Mouse (Mus musculus) ovary, postnatal 14 days (tissue): Measurements from ENCODE around the gene Olfr248.
"Not testable (repeated sequence)": the region's sequence is repeated elsewhere in the genome, so short reads cannot be mapped to it uniquely, and the experiment has no call there.

Experiments used
- DNase-seq: peaks from one replicate; pipeline ENCODE4 v3.0.0; 2022; ENCODE audit warnings: low spot score

The Olfr248 gene

GRCm38 (mm10) chr1:174390746-174391145 is at the start of gene Olfr248:
Gene Olfr248, plus strand, starts transcription at chr1:174391046.
- DNase-seq: no peak

DNA sequence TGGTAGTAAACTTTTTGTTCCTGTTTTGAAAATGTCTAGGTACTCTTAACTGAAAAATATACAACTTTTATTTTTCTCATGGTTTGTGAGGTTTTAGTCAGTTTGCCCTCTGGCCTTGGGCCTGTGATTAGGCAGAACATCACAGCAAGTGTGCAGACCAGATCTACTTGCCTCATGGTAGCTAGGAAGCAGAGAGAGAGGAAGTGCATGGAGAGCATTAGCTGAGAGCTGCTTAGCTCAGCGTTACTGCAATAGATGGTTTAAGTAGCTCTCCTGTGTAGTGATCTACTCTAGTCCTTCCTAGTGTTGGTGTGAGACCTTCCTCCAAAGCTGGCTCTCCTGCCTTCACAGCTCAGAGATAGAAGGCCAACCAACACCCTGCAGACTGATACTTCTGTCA is 37.2 kb upstream of the Olfr248 start:
- not testable (repeated sequence) for DNase-seq

GRCm38 (mm10) chr1:174354640-174355039 is 36.2 kb upstream of the Olfr248 start:
- DNase-seq: no peak

GRCm38 (mm10) chr1:174364882-174365451 is 25.9 kb upstream of the Olfr248 start, which contains the start of gene Olfr417:
Gene Olfr417, plus strand, starts transcription at chr1:174365122.
- DNase-seq: no peak

- no peak for DNase-seq
Measured at GRCm38 (mm10) chr1:174373799-174374198, 17.0 kb upstream of the Olfr248 start.

DNA sequence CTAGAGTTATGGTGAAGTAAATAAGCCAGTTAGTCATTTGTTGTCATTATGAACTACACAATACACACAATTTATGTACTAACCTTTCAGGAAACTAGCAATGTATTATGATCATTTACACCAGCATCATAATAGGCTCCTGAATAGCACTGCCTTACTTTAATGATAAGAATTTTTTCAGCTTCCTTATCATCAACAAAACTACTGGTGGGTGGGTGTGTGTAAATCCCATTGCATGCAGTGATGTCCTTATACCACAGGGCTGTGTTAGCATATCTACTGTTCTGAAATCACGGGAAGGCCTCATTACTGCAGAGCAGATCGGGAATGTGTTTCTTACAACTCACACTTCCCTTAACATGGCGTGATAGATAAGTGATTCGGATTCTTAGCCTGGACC is 32.1 kb downstream of the Olfr248 start:
- DNase-seq: no peak

DNA sequence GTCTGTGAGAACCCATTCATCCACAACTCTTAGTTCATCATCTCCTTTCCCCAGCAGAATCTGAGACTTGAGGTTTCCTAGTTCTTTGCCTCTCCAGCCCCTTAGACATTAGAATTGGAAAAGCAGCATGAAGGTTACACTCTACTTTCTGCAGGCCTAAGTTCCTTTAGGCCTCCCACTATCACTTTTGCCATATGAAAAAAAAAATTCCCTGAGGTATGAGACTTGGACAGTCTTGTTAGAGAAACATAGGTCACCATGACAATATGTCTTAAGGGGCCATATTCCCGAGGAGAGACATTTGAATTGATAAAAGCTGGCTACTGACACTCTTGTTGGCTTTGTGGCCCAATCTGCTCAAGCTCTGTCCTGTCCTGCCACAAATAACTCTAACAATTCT is 32.9 kb downstream of the Olfr248 start, which contains the start of gene Olfr414:
TSS of gene Olfr414 (plus strand) at position 301 of the 400 bp plus-strand sequence.
- DNase-seq: no peak

GRCm38 (mm10) chr1:174426180-174426986 is 35.5 kb downstream of the Olfr248 start:
- DNase-seq: no peak

GRCm38 (mm10) chr1:174427402-174427801 is 36.6 kb downstream of the Olfr248 start:
- DNase-seq: no peak

DNA sequence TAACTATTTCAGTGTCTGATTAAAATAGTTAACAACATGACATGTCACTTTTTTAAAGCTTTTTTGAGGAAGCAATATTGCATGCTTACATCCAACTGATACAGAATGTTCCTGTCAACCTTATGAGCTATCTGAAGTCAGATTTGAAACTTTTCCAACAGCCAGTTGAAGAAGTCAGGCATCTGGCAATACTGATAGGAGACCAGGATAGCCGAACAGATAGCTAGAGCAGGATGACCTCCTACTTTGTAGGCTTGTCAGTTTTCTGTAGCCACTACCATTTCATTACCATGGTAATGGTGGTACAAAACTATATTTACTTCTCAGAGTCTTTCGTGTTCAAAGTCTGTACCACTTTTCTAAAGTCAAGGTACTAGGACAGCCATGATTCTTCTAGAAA is 37.6 kb downstream of the Olfr248 start:
- DNase-seq: no peak

DNA sequence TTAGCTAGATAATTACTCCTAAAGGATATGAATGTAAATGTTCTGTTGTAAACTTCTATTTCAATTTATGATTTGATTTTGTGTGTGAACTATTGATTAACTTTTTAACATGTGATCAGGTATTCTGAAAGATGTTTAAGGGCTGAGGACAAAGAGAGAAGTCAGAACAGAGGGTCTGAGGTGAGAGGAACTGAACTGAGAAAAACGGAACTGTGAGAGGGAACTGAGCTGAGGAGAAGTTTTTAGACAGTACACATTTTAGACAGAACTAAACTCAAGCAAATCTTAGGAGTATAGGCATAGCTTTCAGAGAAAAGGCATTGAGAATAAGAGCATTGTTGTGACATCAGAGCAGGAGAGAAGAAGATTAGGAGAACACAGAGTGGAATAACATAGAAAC is 43.3 kb downstream of the Olfr248 start:
- no peak for DNase-seq
